Mouse (Mus musculus): Measurements from ENCODE around the gene Fam214a.

- TF ChIP-seq FLI1 (IDR thresholded peaks at IDR 0.05; ENCODE audit: low read length) (no peak), GATA1 (IDR thresholded peaks at IDR 0.05; ENCODE audit: borderline replicate concordance, low read length) (no peak)
These were observed 94.4 kb downstream of the Fam214a start for GRCm38 (mm10) chr9:75047079-75047478.
